Mouse (Mus musculus): ENCODE results near the gene Gpr85. TPM values are rescaled to one million over a fixed set of nuclear protein-coding genes. Genes with fewer than 3 reads are reported as not detected.

The Gpr85 gene
- 1.2 and 1.3 TPM in 2 replicates for polyA plus RNA-seq (2014; fragmentation: Nextera tagmentation; extraction: Ambion mirVana)

GRCm38 (mm10) chr6:13839345-13840054 lies at the start of gene Gpr85:
Gene Gpr85, minus strand, starts transcription at chr6:13839942.
- peak within 1 kb of the TSS; percentile 67; the same call in 1 of the 2 replicates for H3K27ac ChIP-seq (ENCODE audit: low read depth, low read length)
- H3K36me3 ChIP-seq (ENCODE audit: control insufficient read depth, insufficient read depth, low read length), result no peaks in the 10 kb centered on the region
- H3K27me3 ChIP-seq (ENCODE audit: control insufficient read depth, insufficient read depth, low read length), result 0 out of 2 replicates have a peak, but pooled peaks cover 4% of the 10 kb centered on the region
- 45% methylated on average over 18 of the region's 18 CpGs for WGBS
- H3K9ac ChIP-seq (ENCODE audit: low read depth, low read length), result peak within 1 kb of the TSS; percentile 64
- H3K4me3 ChIP-seq (ENCODE audit: low read length), result peak within 1 kb of the TSS; percentile 47
- ATAC-seq (ENCODE audit: low FRiP score, low TSS enrichment), result no peak
- H3K9me3 ChIP-seq (ENCODE audit: control insufficient read depth, low read length), result no peaks in the 10 kb centered on the region
- no peaks in the 10 kb centered on the region for H3K4me1 ChIP-seq (ENCODE audit: control insufficient read depth, insufficient read depth, low read length)
- H3K4me2 ChIP-seq (replicated peaks; ENCODE audit: low read depth, low read length), result peak within 1 kb of the TSS; percentile 75

- Histone ChIP-seq H3K9ac (ENCODE audit: low read depth, low read length) (no peak overlapping the region), H3K4me2 (replicated peaks; ENCODE audit: low read depth, low read length) (no peak overlapping the region), H3K9me3 (ENCODE audit: control insufficient read depth, low read length) (no peaks in the 10 kb centered on the region), H3K36me3 (ENCODE audit: control insufficient read depth, insufficient read depth, low read length) (no peaks in the 10 kb centered on the region), H3K27me3 (ENCODE audit: control insufficient read depth, insufficient read depth, low read length) (no peaks in the 10 kb centered on the region), H3K4me1 (ENCODE audit: control insufficient read depth, insufficient read depth, low read length) (no peaks in the 10 kb centered on the region), H3K27ac (ENCODE audit: low read depth, low read length) (no peak overlapping the region), H3K4me3 (ENCODE audit: low read length) (no peak overlapping the region)
- 84% methylated on average over 3 of the region's 3 CpGs for WGBS
- no peak for ATAC-seq (ENCODE audit: low FRiP score, low TSS enrichment)
Measured at GRCm38 (mm10) chr6:13884877-13885592, 45.3 kb upstream of the Gpr85 start.

- H3K27me3 ChIP-seq (ENCODE audit: control insufficient read depth, insufficient read depth, low read length), result no peaks in the 10 kb centered on the region
- no peak overlapping the region for H3K27ac ChIP-seq (ENCODE audit: low read depth, low read length)
Measured at GRCm38 (mm10) chr6:13882919-13883318, 43.2 kb upstream of the Gpr85 start.

GRCm38 (mm10) chr6:13873959-13874358 lies 34.2 kb upstream of the Gpr85 start:
- H3K27me3 ChIP-seq (ENCODE audit: control insufficient read depth, insufficient read depth, low read length), result no peaks in the 10 kb centered on the region
- no peak for ATAC-seq (ENCODE audit: low FRiP score, low TSS enrichment)
- H3K9me3 ChIP-seq (ENCODE audit: control insufficient read depth, low read length), result no peaks in the 10 kb centered on the region
- no peak overlapping the region for H3K9ac ChIP-seq (ENCODE audit: low read depth, low read length)
- H3K4me2 ChIP-seq (replicated peaks; ENCODE audit: low read depth, low read length), result no peak overlapping the region
- H3K27ac ChIP-seq (ENCODE audit: low read depth, low read length), result no peak overlapping the region
- no peak overlapping the region for H3K4me3 ChIP-seq (ENCODE audit: low read length)
- no peaks in the 10 kb centered on the region; the same call in 1 of the 2 replicates for H3K36me3 ChIP-seq (ENCODE audit: control insufficient read depth, insufficient read depth, low read length)
- no peaks in the 10 kb centered on the region for H3K4me1 ChIP-seq (ENCODE audit: control insufficient read depth, insufficient read depth, low read length)
- 95% methylated on average over 2 of the region's 2 CpGs for WGBS

More at GRCm38 (mm10) chr6:13882919-13883318, 43.2 kb upstream of the Gpr85 start:
- no peak for ATAC-seq (ENCODE audit: low FRiP score, low TSS enrichment)
- H3K9me3 ChIP-seq (ENCODE audit: control insufficient read depth, low read length), result no peaks in the 10 kb centered on the region
- no peaks in the 10 kb centered on the region for H3K4me1 ChIP-seq (ENCODE audit: control insufficient read depth, insufficient read depth, low read length)
- no peak overlapping the region for H3K9ac ChIP-seq (ENCODE audit: low read depth, low read length)
- no peak overlapping the region for H3K4me3 ChIP-seq (ENCODE audit: low read length)
- no peaks in the 10 kb centered on the region for H3K36me3 ChIP-seq (ENCODE audit: control insufficient read depth, insufficient read depth, low read length)
- H3K4me2 ChIP-seq (replicated peaks; ENCODE audit: low read depth, low read length), result no peak overlapping the region

- H3K4me2 ChIP-seq (replicated peaks; ENCODE audit: low read depth, low read length), result peak overlapping the region; percentile 47
- H3K36me3 ChIP-seq (ENCODE audit: control insufficient read depth, insufficient read depth, low read length), result no peaks in the 10 kb centered on the region; the same call in 1 of the 2 replicates
- no peak overlapping the region for H3K27ac ChIP-seq (ENCODE audit: low read depth, low read length)
- no peaks in the 10 kb centered on the region for H3K27me3 ChIP-seq (ENCODE audit: control insufficient read depth, insufficient read depth, low read length)
- 39% methylated on average over 7 of the region's 7 CpGs for WGBS
- H3K9ac ChIP-seq (ENCODE audit: low read depth, low read length), result no peak overlapping the region
- H3K9me3 ChIP-seq (ENCODE audit: control insufficient read depth, low read length), result no peaks in the 10 kb centered on the region
- ATAC-seq (ENCODE audit: low FRiP score, low TSS enrichment), result 0 out of 2 replicates have a peak, but pooled peaks have one; percentile 14
- H3K4me3 ChIP-seq (ENCODE audit: low read length), result peak overlapping the region; percentile 66
- no peaks in the 10 kb centered on the region for H3K4me1 ChIP-seq (ENCODE audit: control insufficient read depth, insufficient read depth, low read length)
Measured at GRCm38 (mm10) chr6:13872076-13872475, 32.3 kb upstream of the Gpr85 start.

GRCm38 (mm10) chr6:13871625-13871958 lies 31.9 kb upstream of the Gpr85 start:
- H3K4me3 ChIP-seq (ENCODE audit: low read length), result peak overlapping the region; percentile 66
- H3K27ac ChIP-seq (ENCODE audit: low read depth, low read length), result peak overlapping the region; percentile 66; the same call in 1 of the 2 replicates

GRCm38 (mm10) chr6:13870919-13871624 lies 31.3 kb upstream of the Gpr85 start, which contains the start of gene 2610001J05Rik:
Gene 2610001J05Rik, minus strand, starts transcription at chr6:13871518.
- Histone ChIP-seq H3K4me1 (ENCODE audit: control insufficient read depth, insufficient read depth, low read length) (no peaks in the 10 kb centered on the region), H3K27me3 (ENCODE audit: control insufficient read depth, insufficient read depth, low read length) (no peaks in the 10 kb centered on the region), H3K9ac (ENCODE audit: low read depth, low read length) (peak within 1 kb of the TSS; percentile 76), H3K36me3 (ENCODE audit: control insufficient read depth, insufficient read depth, low read length) (no peaks in the 10 kb centered on the region; the same call in 1 of the 2 replicates), H3K9me3 (ENCODE audit: control insufficient read depth, low read length) (no peaks in the 10 kb centered on the region), H3K4me3 (ENCODE audit: low read length) (peak within 1 kb of the TSS; percentile 66), H3K27ac (ENCODE audit: low read depth, low read length) (peak within 1 kb of the TSS; percentile 66; the same call in 1 of the 2 replicates), H3K4me2 (replicated peaks; ENCODE audit: low read depth, low read length) (peak within 1 kb of the TSS; percentile 47)
- WGBS, result under 1% methylated on average over 19 of the region's 19 CpGs
- ATAC-seq (ENCODE audit: low FRiP score, low TSS enrichment), result peak; percentile 100

More at GRCm38 (mm10) chr6:13871625-13871958, 31.9 kb upstream of the Gpr85 start:
- Histone ChIP-seq H3K9me3 (ENCODE audit: control insufficient read depth, low read length) (no peaks in the 10 kb centered on the region), H3K4me2 (replicated peaks; ENCODE audit: low read depth, low read length) (peak overlapping the region; percentile 47), H3K9ac (ENCODE audit: low read depth, low read length) (peak overlapping the region; percentile 55; the same call in 1 of the 2 replicates), H3K4me1 (ENCODE audit: control insufficient read depth, insufficient read depth, low read length) (no peaks in the 10 kb centered on the region), H3K27me3 (ENCODE audit: control insufficient read depth, insufficient read depth, low read length) (no peaks in the 10 kb centered on the region), H3K36me3 (ENCODE audit: control insufficient read depth, insufficient read depth, low read length) (no peaks in the 10 kb centered on the region; the same call in 1 of the 2 replicates)
- under 1% methylated on average over 7 of the region's 7 CpGs for WGBS
- peak; percentile 77 for ATAC-seq (ENCODE audit: low FRiP score, low TSS enrichment)

GRCm38 (mm10) chr6:13870289-13870741 lies 30.6 kb upstream of the Gpr85 start:
- Histone ChIP-seq H3K4me3 (ENCODE audit: low read length) (peak overlapping the region; percentile 66; the same call in 1 of the 2 replicates), H3K9ac (ENCODE audit: low read depth, low read length) (peak overlapping the region; percentile 12; the same call in 1 of the 2 replicates), H3K4me1 (ENCODE audit: control insufficient read depth, insufficient read depth, low read length) (no peaks in the 10 kb centered on the region), H3K4me2 (replicated peaks; ENCODE audit: low read depth, low read length) (peak overlapping the region; percentile 47), H3K27me3 (ENCODE audit: control insufficient read depth, insufficient read depth, low read length) (no peaks in the 10 kb centered on the region), H3K9me3 (ENCODE audit: control insufficient read depth, low read length) (no peaks in the 10 kb centered on the region), H3K36me3 (ENCODE audit: control insufficient read depth, insufficient read depth, low read length) (no peaks in the 10 kb centered on the region; the same call in 1 of the 2 replicates), H3K27ac (ENCODE audit: low read depth, low read length) (no peak overlapping the region)
- WGBS, result 35% methylated on average over 12 of the region's 12 CpGs
- no peak for ATAC-seq (ENCODE audit: low FRiP score, low TSS enrichment)
